Mouse (Mus musculus) left cerebral cortex, adult 8-10 months (tissue): ENCODE data around the gene Omt2b. TPM values are rescaled to one million over a fixed set of nuclear protein-coding genes. Genes with fewer than 3 reads are reported as not detected.
"Not testable (repeated sequence)": the region's sequence is repeated elsewhere in the genome, so short reads cannot be mapped to it uniquely, and the experiment has no call there.

Experiments
- DNase-seq, 2 experiments: peaks; one replicate each; pipeline ENCODE4 v3.0.0; 2022; ENCODE audit warnings: low spot score in 2 of 2
- total RNA-seq, 4 experiments: library from RNA; stranded (reverse); gene quantifications; 2 replicates each; pipeline ENCODE4 v1.2.4; 2022

Gene Omt2b
- total RNA-seq, 4 experiments from 2014 or later: not detected

GRCm38 (mm10) chr9:78351504-78352220 lies 24.3 kb downstream of the Omt2b start:
- DNase-seq: no peak

- no peak for DNase-seq
These were observed 27.5 kb downstream of the Omt2b start for GRCm38 (mm10) chr9:78354665-78355578.

- DNase-seq: no peak
These were observed 28.2 kb downstream of the Omt2b start, which contains the start of gene Gsta2 for GRCm38 (mm10) chr9:78355611-78356010. Gene Gsta2 (minus strand): TSS chr9:78355788.

GRCm38 (mm10) chr9:78358053-78358452 lies 30.7 kb downstream of the Omt2b start:
- DNase-seq: peak in 1 of 2 experiments; percentile 6

GRCm38 (mm10) chr9:78359750-78360483 lies 32.5 kb downstream of the Omt2b start:
- no peak for DNase-seq

- DNase-seq: no peak
These were observed 33.1 kb downstream of the Omt2b start for GRCm38 (mm10) chr9:78360484-78360872.

GRCm38 (mm10) chr9:78363374-78363773 lies 36.0 kb downstream of the Omt2b start:
- no peak for DNase-seq

GRCm38 (mm10) chr9:78364701-78365100 lies 37.3 kb downstream of the Omt2b start:
- no peak for DNase-seq

GRCm38 (mm10) chr9:78365850-78366544 lies 38.6 kb downstream of the Omt2b start:
- DNase-seq: no peak

- DNase-seq: not testable (repeated sequence)
These were observed 40.6 kb downstream of the Omt2b start, which contains the start of gene Dppa5a for GRCm38 (mm10) chr9:78367959-78368358. Gene Dppa5a (minus strand): TSS chr9:78368177.

- DNase-seq: no peak
These were observed 41.4 kb downstream of the Omt2b start for GRCm38 (mm10) chr9:78368671-78369293.

GRCm38 (mm10) chr9:78369349-78369748 lies 42.0 kb downstream of the Omt2b start:
- no peak for DNase-seq

- no peak for DNase-seq
These were observed 42.4 kb downstream of the Omt2b start for GRCm38 (mm10) chr9:78369786-78370185.

- no peak for DNase-seq
These were observed 44.1 kb downstream of the Omt2b start for GRCm38 (mm10) chr9:78371441-78371840.

- DNase-seq: no peak
These were observed 45.6 kb downstream of the Omt2b start for GRCm38 (mm10) chr9:78372827-78373504.

- DNase-seq: no peak
These were observed 47.0 kb downstream of the Omt2b start for GRCm38 (mm10) chr9:78374397-78374796.

- DNase-seq: no peak
These were observed 47.5 kb downstream of the Omt2b start for GRCm38 (mm10) chr9:78374885-78375389.

GRCm38 (mm10) chr9:78375486-78375885 lies 48.1 kb downstream of the Omt2b start:
- DNase-seq: no peak

- no peak for DNase-seq
These were observed 50.2 kb downstream of the Omt2b start for GRCm38 (mm10) chr9:78377546-78377945.
